Mouse (Mus musculus): ENCODE measurements at regions not wholly inside any gene's neighbourhood (a gene's known extent, or its start where the extent isn't known, plus 50 kb on each side); places are given as distances from the start of the nearest gene placed in this dataset.

DNA sequence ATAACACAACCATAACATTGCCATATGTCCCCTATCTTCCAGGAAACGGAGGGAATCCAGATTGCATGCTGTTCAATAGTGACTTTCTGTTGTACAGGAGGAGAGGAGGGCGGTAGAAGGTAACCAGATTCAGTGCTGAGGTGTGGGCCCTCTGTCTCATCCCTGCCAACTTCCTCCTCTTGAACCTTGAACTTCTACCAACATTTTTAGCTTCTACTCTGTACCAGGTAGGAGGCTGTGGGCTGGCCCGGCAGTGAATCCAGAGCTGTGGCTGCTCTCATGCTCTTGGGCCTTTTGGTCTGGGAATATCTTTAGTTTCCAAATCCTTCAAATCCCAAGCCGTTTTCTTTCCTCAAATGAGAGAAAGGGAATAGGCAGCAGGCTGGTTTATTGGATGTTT, 450.5 kb downstream of the 1810013L24Rik start:
- no peaks in the 10 kb centered on the region for H3K9me3 ChIP-seq (ENCODE audit: control insufficient read depth, low read length)
- ATAC-seq (ENCODE audit: insufficient read depth) = no peak
- no peak overlapping the region for H3K4me3 ChIP-seq (ENCODE audit: insufficient read depth in 1 of 2, low read depth in 2 of 2, low read length in 2 of 2)
- WGBS (ENCODE audit: insufficient replicate concordance) = 47% methylated on average over 4 of the region's 4 CpGs
- H3K4me1 ChIP-seq (replicated peaks; ENCODE audit: control insufficient read depth in 2 of 2, insufficient read depth in 2 of 2, low read length in 1 of 2) = no peaks in the 10 kb centered on the region
- no peak overlapping the region for H3K9ac ChIP-seq (replicated peaks)
- no peaks in the 10 kb centered on the region for H3K27me3 ChIP-seq (ENCODE audit: control insufficient read depth, insufficient read depth, low read length)
- H3K4me2 ChIP-seq (ENCODE audit: low read depth) = no peak overlapping the region
- H3K36me3 ChIP-seq (replicated peaks; ENCODE audit: control insufficient read depth, insufficient read depth, low read depth) = no peaks in the 10 kb centered on the region
- TF ChIP-seq CTCF (IDR thresholded peaks at IDR 0.05; ENCODE audit: low read depth) (no peak), EP300 (IDR thresholded peaks at IDR 0.05; ENCODE audit: low read depth) (no peak)
- DNase-seq (ENCODE audit: low read depth in 3 of 3, low spot score in 3 of 3) = no peak
- H3K27ac ChIP-seq = no peak overlapping the region

GRCm38 (mm10) chr16:9280931-9281330, 451.0 kb downstream of the 1810013L24Rik start:
- Histone ChIP-seq H3K9me3 (ENCODE audit: control insufficient read depth, low read length) (no peaks in the 10 kb centered on the region), H3K36me3 (replicated peaks; ENCODE audit: control insufficient read depth, insufficient read depth, low read depth) (no peaks in the 10 kb centered on the region), H3K4me3 (ENCODE audit: insufficient read depth in 1 of 2, low read depth in 2 of 2, low read length in 2 of 2) (no peak overlapping the region), H3K9ac (replicated peaks) (no peak overlapping the region), H3K27ac (no peak overlapping the region), H3K4me2 (ENCODE audit: low read depth) (no peak overlapping the region), H3K4me1 (replicated peaks; ENCODE audit: control insufficient read depth in 2 of 2, insufficient read depth in 2 of 2, low read length in 1 of 2) (no peaks in the 10 kb centered on the region), H3K27me3 (ENCODE audit: control insufficient read depth, insufficient read depth, low read length) (no peaks in the 10 kb centered on the region)
- DNase-seq (ENCODE audit: low read depth in 3 of 3, low spot score in 3 of 3) (no peak), ATAC-seq (ENCODE audit: insufficient read depth) (no peak)
- TF ChIP-seq EP300 (IDR thresholded peaks at IDR 0.05; ENCODE audit: low read depth) = no peak
- TF ChIP-seq CTCF (IDR thresholded peaks at IDR 0.05; ENCODE audit: low read depth) = no peak
- 20% methylated on average over 5 of the region's 5 CpGs for WGBS (ENCODE audit: insufficient replicate concordance)

DNA sequence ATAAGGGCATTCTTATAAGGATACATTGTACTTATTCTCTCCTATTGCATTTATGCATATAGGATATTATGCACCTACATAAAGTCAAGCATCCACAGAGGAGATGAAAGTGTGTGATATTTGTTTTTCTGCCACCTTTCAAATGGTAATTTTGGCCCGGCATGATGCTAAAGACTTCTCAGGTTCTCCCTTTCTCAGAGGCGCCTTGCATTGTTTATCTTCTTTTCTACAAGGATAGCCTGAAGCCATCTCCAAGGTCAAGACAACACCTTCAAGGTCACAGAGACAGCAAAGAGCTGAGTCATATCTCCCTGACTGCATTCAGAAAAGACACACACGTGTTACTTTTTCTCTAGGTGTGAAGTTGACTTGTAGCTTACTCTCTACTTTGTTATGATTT, 454.5 kb downstream of the 1810013L24Rik start:
- no peak overlapping the region for H3K9ac ChIP-seq (replicated peaks)
- no peak overlapping the region for H3K27ac ChIP-seq
- no peaks in the 10 kb centered on the region for H3K4me1 ChIP-seq (replicated peaks; ENCODE audit: control insufficient read depth in 2 of 2, insufficient read depth in 2 of 2, low read length in 1 of 2)
- no peaks in the 10 kb centered on the region for H3K27me3 ChIP-seq (ENCODE audit: control insufficient read depth, insufficient read depth, low read length)
- WGBS (ENCODE audit: insufficient replicate concordance) = 32% methylated on average over 3 of the region's 3 CpGs
- H3K36me3 ChIP-seq (replicated peaks; ENCODE audit: control insufficient read depth, insufficient read depth, low read depth) = no peaks in the 10 kb centered on the region
- no peaks in the 10 kb centered on the region for H3K9me3 ChIP-seq (ENCODE audit: control insufficient read depth, low read length)
- DNase-seq (ENCODE audit: low read depth in 3 of 3, low spot score in 3 of 3) = no peak
- H3K4me3 ChIP-seq (ENCODE audit: insufficient read depth in 1 of 2, low read depth in 2 of 2, low read length in 2 of 2) = no peak overlapping the region
- TF ChIP-seq CTCF (IDR thresholded peaks at IDR 0.05; ENCODE audit: low read depth) (no peak), EP300 (IDR thresholded peaks at IDR 0.05; ENCODE audit: low read depth) (no peak)
- H3K4me2 ChIP-seq (ENCODE audit: low read depth) = no peak overlapping the region
- ATAC-seq (ENCODE audit: insufficient read depth) = no peak

DNA sequence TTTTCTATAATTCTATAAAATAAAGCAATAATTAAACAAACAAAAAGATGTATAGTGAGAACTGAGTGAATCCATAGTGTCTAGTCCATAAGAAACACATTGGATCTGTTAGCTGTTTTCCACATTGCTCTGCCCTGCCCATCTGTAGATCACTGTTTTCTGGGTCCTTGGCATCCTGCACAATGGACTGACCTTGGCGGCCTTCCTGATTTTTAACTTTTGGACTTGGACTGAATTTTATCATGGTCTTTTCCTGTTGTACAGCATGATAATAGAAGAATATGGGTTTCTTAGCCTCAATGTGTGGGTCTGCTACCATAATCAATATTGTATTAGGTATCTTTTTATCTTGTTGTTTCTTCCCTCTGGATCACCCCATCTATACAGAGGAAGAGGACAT, 456.0 kb downstream of the 1810013L24Rik start:
- WGBS (ENCODE audit: insufficient replicate concordance) = 81% methylated on average over 1 of the region's 1 CpGs

DNA sequence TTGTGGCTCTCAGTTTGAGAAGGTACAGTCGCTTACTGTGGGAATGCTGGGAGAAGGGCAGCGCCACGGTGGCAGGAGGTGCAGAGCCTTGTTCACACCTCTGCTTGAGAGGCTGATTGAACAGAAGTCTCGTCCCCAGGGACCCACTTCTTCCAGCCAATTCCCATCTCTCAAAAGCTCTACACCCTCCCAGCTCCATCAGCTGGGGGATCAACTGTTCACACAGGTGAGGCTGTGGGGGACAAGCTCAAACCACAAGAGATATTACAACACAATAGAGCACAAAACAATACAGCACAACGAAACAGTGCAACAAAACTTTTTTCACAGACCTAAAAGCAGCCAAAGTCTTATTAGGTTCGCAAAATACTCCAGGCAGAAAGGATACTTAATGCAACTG, 457.7 kb downstream of the 1810013L24Rik start:
- H3K4me2 ChIP-seq (ENCODE audit: low read depth) = no peak overlapping the region
- no peak overlapping the region for H3K9ac ChIP-seq (replicated peaks)
- H3K27me3 ChIP-seq (ENCODE audit: control insufficient read depth, insufficient read depth, low read length) = no peaks in the 10 kb centered on the region
- ATAC-seq (ENCODE audit: insufficient read depth) (no peak), DNase-seq (ENCODE audit: low read depth in 3 of 3, low spot score in 3 of 3) (no peak)
- H3K9me3 ChIP-seq (ENCODE audit: control insufficient read depth, low read length) = no peaks in the 10 kb centered on the region
- TF ChIP-seq EP300 (IDR thresholded peaks at IDR 0.05; ENCODE audit: low read depth) (no peak), CTCF (IDR thresholded peaks at IDR 0.05; ENCODE audit: low read depth) (no peak)
- no peak overlapping the region for H3K27ac ChIP-seq
- H3K4me1 ChIP-seq (replicated peaks; ENCODE audit: control insufficient read depth in 2 of 2, insufficient read depth in 2 of 2, low read length in 1 of 2) = no peaks in the 10 kb centered on the region
- H3K36me3 ChIP-seq (replicated peaks; ENCODE audit: control insufficient read depth, insufficient read depth, low read depth) = no peaks in the 10 kb centered on the region
- no peak overlapping the region for H3K4me3 ChIP-seq (ENCODE audit: insufficient read depth in 1 of 2, low read depth in 2 of 2, low read length in 2 of 2)
- 60% methylated on average over 6 of the region's 6 CpGs for WGBS (ENCODE audit: insufficient replicate concordance)

More for the DNA sequence above, 456.0 kb downstream of the 1810013L24Rik start:
- Histone ChIP-seq H3K27me3 (ENCODE audit: control insufficient read depth, insufficient read depth, low read length) (no peaks in the 10 kb centered on the region), H3K36me3 (replicated peaks; ENCODE audit: control insufficient read depth, insufficient read depth, low read depth) (no peaks in the 10 kb centered on the region), H3K4me2 (ENCODE audit: low read depth) (no peak overlapping the region), H3K9ac (replicated peaks) (no peak overlapping the region), H3K4me3 (ENCODE audit: insufficient read depth in 1 of 2, low read depth in 2 of 2, low read length in 2 of 2) (no peak overlapping the region), H3K27ac (no peak overlapping the region), H3K4me1 (replicated peaks; ENCODE audit: control insufficient read depth in 2 of 2, insufficient read depth in 2 of 2, low read length in 1 of 2) (no peaks in the 10 kb centered on the region), H3K9me3 (ENCODE audit: control insufficient read depth, low read length) (no peaks in the 10 kb centered on the region)
- no peak for ATAC-seq (ENCODE audit: insufficient read depth)
- no peak for DNase-seq (ENCODE audit: low read depth in 3 of 3, low spot score in 3 of 3)
- TF ChIP-seq EP300 (IDR thresholded peaks at IDR 0.05; ENCODE audit: low read depth) (no peak), CTCF (IDR thresholded peaks at IDR 0.05; ENCODE audit: low read depth) (no peak)

Measured in liver, embryonic 14.5 days (tissue).